Mouse (Mus musculus) forebrain, postnatal 0 days (tissue): ENCODE measurements at regions not wholly inside any gene's neighbourhood (a gene's known extent, or its start where the extent isn't known, plus 50 kb on each side); places are given as distances from the start of the nearest gene placed in this dataset.
"Not testable (repeated sequence)": the region's sequence is repeated elsewhere in the genome, so short reads cannot be mapped to it uniquely, and the experiment has no call there.

Experiments
- ATAC-seq: fragments of 200-750 bp; cut with Nextera tagmentation; 2 replicates; pipeline ENCODE4 v1.8.0; 2017; ENCODE audit warnings: mild to moderate bottlenecking, moderate library complexity
- DNase-seq: peaks from one replicate; pipeline ENCODE4 v3.0.0-alpha.2; 2015
- H3K27ac ChIP-seq: fragments of 300-500 bp; sonication (generic); 2 replicates; pipeline ENCODE4 v1.5.1; 2014; ENCODE audit warnings: low read depth, mild to moderate bottlenecking, antibody characterized with exemption, low read length, moderate library complexity, mixed read lengths
- H3K27me3 ChIP-seq: fragments of 300-500 bp; sonication (generic); 2 replicates; pipeline ENCODE4 v1.6.1; 2014; ENCODE audit warnings: mild to moderate bottlenecking, low read length, mixed read lengths; ENCODE audit not compliant: insufficient read depth
- H3K36me3 ChIP-seq: fragments of 300-500 bp; sonication (generic); 2 replicates; pipeline ENCODE4 v1.6.1; 2014; ENCODE audit warnings: mild to moderate bottlenecking, moderate library complexity; ENCODE audit not compliant: insufficient read depth
- H3K4me1 ChIP-seq: fragments of 300-500 bp; sonication (generic); 2 replicates; pipeline ENCODE4 v1.6.1; 2014; ENCODE audit warnings: antibody characterized with exemption; ENCODE audit not compliant: insufficient read depth
- H3K4me2 ChIP-seq: fragments of 300-500 bp; sonication (generic); 2 replicates; pipeline ENCODE4 v1.6.1; 2014; ENCODE audit warnings: low read depth, mild to moderate bottlenecking, moderate library complexity
- H3K4me3 ChIP-seq: fragments of 300-500 bp; sonication (generic); 2 replicates; pipeline ENCODE4 v1.5.1; 2014; ENCODE audit warnings: low read depth, low read length, mixed read lengths
- H3K9ac ChIP-seq: fragments of 300-500 bp; sonication (generic); 2 replicates; pipeline ENCODE4 v1.6.1; 2014; ENCODE audit warnings: mild to moderate bottlenecking
- H3K9me3 ChIP-seq: fragments of 300-500 bp; sonication (generic); 2 replicates; pipeline ENCODE4 v1.6.1; 2016; ENCODE audit warnings: low read length
- CTCF ChIP-seq: sonication (generic); IDR thresholded peaks from 2 replicates; pipeline ENCODE4 v1.5.1; 2016; ENCODE audit warnings: antibody characterized with exemption, control low read depth, low read depth
- WGBS: fragments of 180-500 bp; shearing (Covaris S2); extraction: QIAGEN DNeasy Blood & Tissue Kit; methylation state at CpG from one replicate; pipeline ENCODE4 v1.1.7; 2014; 5-methylcytosine and 5-hydroxymethylcytosine counted together

DNA sequence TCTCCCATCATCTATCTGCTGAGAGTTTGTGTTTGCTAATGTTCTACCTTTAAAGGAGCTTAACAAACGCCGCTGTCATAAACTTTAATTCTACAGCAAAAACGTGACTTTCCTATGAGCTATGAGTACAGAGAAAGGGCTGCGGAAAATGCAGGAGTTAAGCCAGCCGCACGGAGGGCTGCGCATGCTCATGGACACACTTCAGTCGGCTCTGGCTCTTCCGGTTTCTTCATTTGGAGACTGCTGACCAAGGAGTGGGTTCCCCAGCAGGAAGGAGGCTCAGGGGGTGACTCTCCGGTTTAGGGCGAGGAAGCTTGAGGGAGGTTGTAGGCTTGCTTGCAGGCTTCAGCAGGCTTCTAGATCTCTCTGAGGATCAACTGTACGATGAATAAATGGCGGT, 59.3 kb downstream of the Sox2 start:
- 91% methylated on average over 13 of the region's 13 CpGs for WGBS
- no peaks in the 10 kb centered on the region for H3K4me1 ChIP-seq
- no peak for ATAC-seq
- H3K27me3 ChIP-seq = no peaks in the 10 kb centered on the region
- no peak for TF ChIP-seq CTCF
- no peak overlapping the region for H3K4me2 ChIP-seq
- no peak overlapping the region for H3K4me3 ChIP-seq
- no peak overlapping the region for H3K27ac ChIP-seq
- no peaks in the 10 kb centered on the region for H3K9me3 ChIP-seq
- no peak for DNase-seq
- H3K9ac ChIP-seq = no peak overlapping the region
- H3K36me3 ChIP-seq = no peaks in the 10 kb centered on the region

DNA sequence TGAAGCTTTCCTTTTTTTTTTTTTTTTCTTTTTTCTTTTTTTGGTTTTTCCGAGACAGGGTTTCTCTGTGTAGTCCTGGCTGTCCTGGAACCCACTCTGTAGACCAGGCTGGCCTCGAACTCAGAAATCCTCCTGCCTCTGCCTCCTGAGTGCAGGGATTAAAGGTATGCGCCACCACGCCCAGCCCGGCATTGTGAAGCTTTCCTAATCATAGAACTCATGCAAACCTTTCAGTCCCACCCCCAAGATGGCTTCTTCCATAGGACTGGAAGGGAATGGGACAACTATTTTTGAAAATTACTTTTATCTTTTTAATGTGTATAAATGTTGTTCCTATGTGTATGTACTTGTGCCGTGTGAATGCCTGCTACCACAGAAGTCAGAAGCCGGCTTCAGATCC, 61.9 kb downstream of the Sox2 start:
- not testable (repeated sequence) for H3K4me1 ChIP-seq, H3K36me3 ChIP-seq, ATAC-seq, H3K9ac ChIP-seq, H3K4me2 ChIP-seq, H3K9me3 ChIP-seq, H3K27me3 ChIP-seq, H3K27ac ChIP-seq, H3K4me3 ChIP-seq, DNase-seq
- 96% methylated on average over 7 of the region's 7 CpGs for WGBS

DNA sequence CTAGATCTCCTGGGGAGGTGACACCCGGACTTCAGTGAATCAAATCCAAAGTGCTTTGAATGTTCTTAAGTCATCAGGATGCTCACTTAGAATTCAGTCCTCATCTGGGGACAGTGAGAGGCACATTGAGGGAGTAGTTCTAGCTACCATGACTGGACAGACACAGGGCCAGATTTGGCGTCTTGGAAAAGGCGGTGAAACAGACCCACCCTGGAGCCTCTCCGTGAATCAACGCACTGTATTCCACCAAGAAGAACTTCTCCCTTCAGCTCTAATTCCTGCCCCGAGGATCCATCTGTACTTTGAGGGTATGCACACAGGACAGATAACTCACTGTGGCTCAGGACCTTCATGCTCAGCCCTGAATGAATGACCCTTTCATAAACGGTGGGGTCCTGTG, 72.3 kb downstream of the Sox2 start:
- peak; percentile 25; the same call in 1 of the 2 replicates for ATAC-seq
- Histone ChIP-seq H3K27ac (no peak overlapping the region), H3K9me3 (no peaks in the 10 kb centered on the region), H3K4me1 (no peaks in the 10 kb centered on the region), H3K4me2 (no peak overlapping the region), H3K36me3 (no peaks in the 10 kb centered on the region), H3K4me3 (no peak overlapping the region), H3K27me3 (no peaks in the 10 kb centered on the region), H3K9ac (no peak overlapping the region)
- 87% methylated on average over 7 of the region's 7 CpGs for WGBS
- DNase-seq = no peak
- TF ChIP-seq CTCF = no peak

DNA sequence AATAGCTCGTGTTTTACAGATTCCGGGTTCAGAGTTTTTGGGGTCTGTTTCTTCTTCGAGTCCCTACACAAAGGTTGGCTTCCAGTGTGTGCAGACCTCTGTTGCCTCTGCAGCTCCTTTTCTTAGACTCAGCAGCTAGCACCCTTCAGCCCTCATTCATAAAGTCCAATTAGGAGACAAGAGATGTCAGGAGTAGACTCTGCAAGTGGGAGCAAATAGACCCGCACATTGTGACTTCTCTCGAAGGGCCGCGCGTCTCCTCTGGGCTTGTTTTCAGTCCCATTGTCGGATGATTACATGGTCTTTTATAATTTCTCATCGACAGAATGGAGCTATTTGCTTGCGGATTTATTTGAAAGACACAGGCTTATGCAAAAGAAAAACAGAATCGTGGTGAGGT, 76.8 kb downstream of the Sox2 start:
- no peaks in the 10 kb centered on the region for H3K27me3 ChIP-seq
- no peak overlapping the region for H3K4me3 ChIP-seq
- H3K9ac ChIP-seq = no peak overlapping the region
- TF ChIP-seq CTCF = no peak
- no peaks in the 10 kb centered on the region for H3K9me3 ChIP-seq
- DNase-seq = no peak
- no peaks in the 10 kb centered on the region for H3K36me3 ChIP-seq
- no peak overlapping the region for H3K4me2 ChIP-seq
- H3K27ac ChIP-seq = no peak overlapping the region
- no peak for ATAC-seq
- no peaks in the 10 kb centered on the region for H3K4me1 ChIP-seq
- 31% methylated on average over 12 of the region's 12 CpGs for WGBS

DNA sequence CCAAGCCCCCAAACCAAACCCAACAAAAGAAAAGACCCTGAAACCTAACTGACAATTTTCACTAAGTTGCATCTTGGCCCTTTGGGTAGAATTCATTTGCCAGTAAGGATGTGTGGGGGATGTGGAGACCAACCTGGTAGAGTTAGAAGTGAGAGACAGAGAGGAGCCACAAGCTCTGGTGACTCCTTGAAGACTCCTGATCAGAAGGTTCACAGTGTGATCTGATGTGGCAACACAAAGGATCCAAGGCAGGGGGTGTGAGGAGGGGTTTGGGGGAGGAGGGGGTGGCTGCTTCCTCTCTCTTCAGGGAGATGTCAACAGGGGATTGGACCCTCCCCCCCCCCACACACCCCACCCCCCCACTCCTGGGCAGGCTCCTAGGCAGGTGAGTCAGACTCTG, 78.1 kb downstream of the Sox2 start:
- Histone ChIP-seq H3K27ac (no peak overlapping the region), H3K36me3 (no peaks in the 10 kb centered on the region), H3K4me1 (no peaks in the 10 kb centered on the region), H3K9ac (no peak overlapping the region), H3K4me2 (no peak overlapping the region), H3K4me3 (no peak overlapping the region), H3K9me3 (no peaks in the 10 kb centered on the region), H3K27me3 (no peaks in the 10 kb centered on the region)
- TF ChIP-seq CTCF = no peak
- DNase-seq = no peak
- no peak for ATAC-seq

DNA sequence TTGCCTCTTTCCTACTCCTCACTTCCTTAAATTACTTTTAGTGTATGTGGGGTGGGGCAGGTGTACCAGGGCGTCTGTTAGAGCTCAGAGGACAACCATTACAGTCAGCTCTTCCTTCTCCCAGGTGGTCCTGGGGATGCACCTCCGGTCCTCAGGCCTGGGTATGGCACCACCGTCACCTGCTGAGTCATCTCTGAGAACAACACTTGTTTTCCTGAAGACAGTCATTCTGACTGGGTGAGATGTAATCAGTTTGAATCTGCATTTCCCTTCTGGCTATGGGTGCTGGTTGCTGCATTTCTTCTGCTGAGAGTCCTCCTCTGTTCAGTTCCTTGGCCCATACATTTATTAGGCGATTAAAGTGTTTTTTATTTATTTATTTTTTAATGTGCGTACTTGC, 84.8 kb downstream of the Sox2 start:
- Histone ChIP-seq H3K27ac (no peak overlapping the region), H3K4me2 (no peak overlapping the region), H3K9ac (no peak overlapping the region), H3K4me3 (no peak overlapping the region), H3K9me3 (no peaks in the 10 kb centered on the region), H3K36me3 (no peaks in the 10 kb centered on the region), H3K4me1 (no peaks in the 10 kb centered on the region), H3K27me3 (no peaks in the 10 kb centered on the region)
- WGBS = 90% methylated on average over 5 of the region's 5 CpGs
- DNase-seq = no peak
- TF ChIP-seq CTCF = no peak
- no peak for ATAC-seq

DNA sequence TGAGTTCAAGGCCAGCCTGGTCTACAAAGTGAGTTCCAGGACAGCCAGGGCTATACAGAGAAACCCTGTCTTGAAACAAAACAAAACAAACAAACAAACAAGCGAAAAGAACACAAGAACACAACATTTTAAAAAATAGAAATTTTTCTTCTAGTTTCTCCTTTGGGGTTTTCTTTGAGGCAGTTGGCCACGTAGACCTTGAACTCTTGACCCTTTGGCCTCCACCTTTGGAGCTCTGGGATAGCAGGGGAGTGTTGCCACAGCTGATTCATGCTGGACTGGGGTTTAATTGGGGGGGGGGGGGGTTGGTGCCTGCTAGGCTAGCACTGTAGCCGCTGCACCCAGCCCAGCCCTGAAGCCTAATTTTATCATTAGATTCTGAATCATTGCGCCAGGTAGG, 87.8 kb downstream of the Sox2 start:
- no peaks in the 10 kb centered on the region for H3K36me3 ChIP-seq
- 98% methylated on average over 4 of the region's 4 CpGs for WGBS
- H3K4me3 ChIP-seq = no peak overlapping the region
- no peak overlapping the region for H3K27ac ChIP-seq
- TF ChIP-seq CTCF = no peak
- H3K9ac ChIP-seq = no peak overlapping the region
- no peaks in the 10 kb centered on the region for H3K4me1 ChIP-seq
- no peaks in the 10 kb centered on the region for H3K9me3 ChIP-seq
- no peak overlapping the region for H3K4me2 ChIP-seq
- no peaks in the 10 kb centered on the region for H3K27me3 ChIP-seq
- no peak for ATAC-seq
- no peak for DNase-seq

DNA sequence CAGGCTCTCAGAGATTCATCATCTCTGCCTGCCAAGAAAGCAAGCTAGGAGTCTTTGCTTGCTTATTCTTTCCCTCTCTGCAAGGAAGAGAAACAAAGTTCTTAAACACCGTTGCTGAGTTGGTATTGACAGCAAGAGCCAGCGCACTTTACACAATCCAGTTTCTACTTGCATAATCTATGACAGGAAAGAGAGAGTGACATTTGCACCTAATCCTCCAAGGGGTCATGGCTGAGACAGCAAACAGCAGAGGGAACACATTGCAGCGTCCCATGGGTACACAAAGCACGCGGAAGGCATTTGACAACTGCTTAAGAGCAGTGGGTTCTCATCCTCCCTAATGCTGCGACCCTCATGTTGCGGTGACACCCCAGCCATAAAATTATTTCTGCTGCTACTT, 88.7 kb downstream of the Sox2 start:
- H3K27ac ChIP-seq = no peak overlapping the region
- no peak for ATAC-seq
- H3K4me2 ChIP-seq = no peak overlapping the region
- H3K9ac ChIP-seq = no peak overlapping the region
- no peaks in the 10 kb centered on the region for H3K36me3 ChIP-seq
- 70% methylated on average over 7 of the region's 7 CpGs for WGBS
- no peak for TF ChIP-seq CTCF
- no peaks in the 10 kb centered on the region for H3K9me3 ChIP-seq
- no peak overlapping the region for H3K4me3 ChIP-seq
- H3K27me3 ChIP-seq = no peaks in the 10 kb centered on the region
- no peak for DNase-seq
- no peaks in the 10 kb centered on the region for H3K4me1 ChIP-seq
